Mouse (Mus musculus) lung, adult 2 months (tissue): ENCODE data around the gene Prss56.

ENCODE experiments used
- CTCF ChIP-seq: fragments of 200-500 bp; IDR thresholded peaks from 2 replicates; pipeline ENCODE4 v1.5.1; 2011; ENCODE audit warnings: mild to moderate bottlenecking, low read length, control low read depth; ENCODE audit not compliant: insufficient read depth
- POLR2A ChIP-seq: fragments of 200-500 bp; IDR thresholded peaks from 2 replicates; pipeline ENCODE4 v1.6.1; 2011; ENCODE audit warnings: low read depth, mild to moderate bottlenecking, control low read depth, low read length, borderline replicate concordance; ENCODE audit errors: extremely low read depth

- TF ChIP-seq CTCF (no peak), POLR2A (no peak)
Observed at GRCm38 (mm10) chr1:87205038-87205437, 21.9 kb downstream of the Prss56 start.
